Mouse (Mus musculus): ENCODE data around the gene Abhd13.

Gene Abhd13

DNA sequence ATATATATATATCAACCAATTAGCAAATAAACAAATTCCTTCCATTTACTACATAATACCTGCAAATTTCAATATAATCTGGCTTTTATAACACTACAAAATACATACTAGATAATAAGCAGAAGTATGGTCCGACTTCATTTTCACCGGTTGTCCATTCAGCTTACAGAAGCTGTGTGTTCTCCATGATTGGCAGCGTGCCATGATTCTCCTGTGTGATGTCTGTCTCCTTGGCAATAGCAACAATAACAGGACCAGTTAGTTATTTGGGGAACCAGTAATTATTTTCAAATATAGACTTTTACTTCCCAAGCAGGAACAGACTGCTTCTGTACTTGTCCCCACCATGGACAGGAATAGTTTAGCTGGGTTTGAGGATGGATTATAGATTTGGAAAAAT is 39.7 kb downstream of the Abhd13 start:
- peak; percentile 64 for DNase-seq

DNA sequence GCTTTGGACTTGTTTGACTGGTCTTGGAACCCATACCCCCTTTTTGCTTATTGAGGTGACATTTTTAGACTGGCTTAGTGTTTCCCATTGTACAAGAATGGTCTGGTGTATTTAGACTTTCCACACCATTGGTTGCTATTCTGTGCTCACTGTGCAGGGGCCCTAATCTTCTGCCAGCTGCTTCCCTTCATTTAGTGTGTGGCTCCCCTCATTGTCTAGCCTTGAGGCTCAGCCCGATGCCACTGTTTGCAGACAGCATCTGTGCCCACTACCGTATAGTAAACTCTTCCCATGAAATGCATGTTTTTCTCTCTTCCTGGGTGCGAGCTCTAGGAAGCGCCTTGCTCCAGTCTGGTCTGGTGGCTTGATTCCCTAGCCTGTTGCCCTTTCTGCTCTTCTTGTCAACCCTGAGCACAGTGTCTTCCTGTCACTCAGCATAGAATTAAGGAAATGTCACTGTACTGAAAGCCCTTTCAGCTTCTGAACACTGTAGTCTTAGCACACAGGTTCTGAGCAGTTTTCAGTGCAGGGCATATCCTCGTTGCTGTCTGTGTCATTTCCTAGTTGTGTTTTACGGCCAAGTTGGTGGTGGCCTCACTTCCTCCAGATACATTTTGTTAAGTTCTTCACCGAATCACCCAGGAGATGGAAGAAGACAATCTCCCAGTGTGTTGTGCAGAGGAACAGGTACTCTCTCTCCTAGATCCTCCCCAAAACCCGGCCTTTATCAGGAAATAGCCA is 53.0 kb downstream of the Abhd13 start:
- DNase-seq = no peak

DNA sequence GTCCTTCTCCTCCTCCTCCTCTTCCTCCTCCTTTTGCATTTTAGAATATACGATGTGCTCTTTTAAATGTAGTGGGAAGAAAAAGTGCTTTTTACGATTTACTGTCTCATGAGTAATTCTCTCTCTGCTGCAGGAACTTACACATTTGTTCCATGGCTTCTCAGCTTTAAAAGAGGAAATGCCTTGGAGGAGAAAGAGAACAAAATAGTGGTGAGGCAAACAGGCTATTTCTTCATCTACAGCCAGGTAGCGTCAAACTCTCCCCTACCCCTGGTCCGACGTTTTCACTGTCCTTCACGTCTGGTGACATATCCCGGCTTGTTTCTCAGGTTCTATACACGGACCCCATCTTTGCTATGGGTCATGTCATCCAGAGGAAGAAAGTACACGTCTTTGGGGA is 53.7 kb downstream of the Abhd13 start:
- no peak for DNase-seq

DNA sequence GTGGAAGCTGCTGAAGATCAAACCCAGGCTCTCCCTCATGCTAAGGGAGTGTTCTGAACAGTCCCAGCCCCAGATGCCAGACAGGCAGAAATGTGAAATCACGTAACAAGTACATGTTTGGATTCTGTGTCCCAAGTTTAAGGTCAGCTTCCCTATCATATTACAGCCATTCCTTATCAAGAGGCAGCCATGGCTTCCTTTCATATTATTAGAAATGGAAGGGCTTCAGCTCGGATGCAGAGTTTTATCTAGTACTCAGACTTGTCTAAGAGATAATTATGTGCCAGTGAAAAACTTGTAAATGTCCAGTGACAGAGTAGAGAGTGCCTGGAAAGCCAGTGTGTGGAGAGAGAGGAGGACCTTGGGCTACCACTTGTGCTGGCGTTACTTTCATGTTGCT is 63.4 kb downstream of the Abhd13 start:
- no peak for DNase-seq
